Mouse (Mus musculus) CD4-positive, CD25-positive, alpha-beta regulatory T cell, adult 2 months (primary cell): ENCODE data around the gene Lrrc4b.

Experiments
- DNase-seq: peaks from one replicate; pipeline ENCODE4 v3.0.0-alpha.2; 2012; ENCODE audit warnings: low read depth, low spot score

Gene Lrrc4b

GRCm38 (mm10) chr7:44436267-44436666, 7.4 kb downstream of the Lrrc4b start:
- DNase-seq = peak; percentile 18

DNA sequence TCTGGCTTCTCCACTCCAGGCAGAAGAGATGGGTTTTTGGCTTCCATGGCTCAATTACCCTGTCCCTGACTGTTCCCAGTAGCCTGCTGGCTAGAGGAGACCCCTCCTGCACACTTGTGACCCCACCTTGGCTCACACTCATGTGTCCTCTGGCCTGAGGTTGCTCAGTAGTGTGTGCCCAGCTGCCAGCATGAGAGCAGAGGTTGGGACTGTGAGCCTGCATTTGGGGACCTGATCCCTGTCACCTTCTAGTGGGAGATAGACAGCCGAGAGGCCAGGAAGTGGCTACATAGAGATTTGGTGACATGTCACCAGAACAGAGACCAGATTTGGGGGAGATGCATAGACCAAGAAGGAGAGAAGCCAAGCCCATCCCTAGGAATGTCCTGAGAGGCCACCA, 8.4 kb downstream of the Lrrc4b start:
- no peak for DNase-seq

- DNase-seq = no peak
Measured at GRCm38 (mm10) chr7:44437933-44438332, 9.1 kb downstream of the Lrrc4b start.

DNA sequence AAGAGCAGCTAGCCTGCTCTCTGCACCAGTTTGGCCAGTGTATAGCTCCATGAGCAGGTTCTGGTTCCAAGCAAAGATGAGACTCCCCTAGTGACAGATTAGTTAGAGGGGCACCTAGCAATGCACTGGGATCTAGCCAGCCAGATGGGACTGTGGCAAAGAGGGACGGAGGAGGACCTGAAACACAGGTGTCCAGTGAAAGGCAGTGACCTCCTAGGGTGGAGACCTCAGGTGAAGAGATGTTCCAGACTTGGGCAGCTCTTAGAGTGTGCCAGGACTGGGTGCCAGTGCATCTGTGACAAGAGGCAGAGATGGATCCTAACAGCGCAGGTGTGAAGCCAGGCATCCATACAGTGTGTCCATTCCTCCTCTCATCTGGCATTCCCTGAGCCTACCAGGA, 10.9 kb downstream of the Lrrc4b start:
- no peak for DNase-seq

DNA sequence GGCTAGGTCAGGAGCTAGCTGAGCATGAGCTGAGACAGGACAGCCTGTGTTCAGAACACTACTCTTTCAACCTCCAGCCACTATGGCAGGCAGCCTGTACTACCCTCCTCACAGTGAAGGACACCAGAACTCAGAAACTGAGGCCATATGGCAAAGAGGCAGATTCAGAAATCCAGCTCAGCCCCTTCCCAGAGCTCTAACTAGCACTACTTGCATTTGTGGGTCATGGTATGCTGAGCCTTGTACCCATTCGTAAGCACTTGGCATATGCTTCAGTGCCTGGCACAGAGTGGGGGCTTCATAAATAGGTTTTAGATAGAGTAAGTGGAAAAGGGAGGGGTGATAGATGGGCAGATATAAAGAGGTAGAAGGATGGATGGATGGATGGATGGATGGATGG, 11.7 kb downstream of the Lrrc4b start:
- no peak for DNase-seq

- no peak for DNase-seq
Measured at GRCm38 (mm10) chr7:44441180-44441579, 12.4 kb downstream of the Lrrc4b start.

DNA sequence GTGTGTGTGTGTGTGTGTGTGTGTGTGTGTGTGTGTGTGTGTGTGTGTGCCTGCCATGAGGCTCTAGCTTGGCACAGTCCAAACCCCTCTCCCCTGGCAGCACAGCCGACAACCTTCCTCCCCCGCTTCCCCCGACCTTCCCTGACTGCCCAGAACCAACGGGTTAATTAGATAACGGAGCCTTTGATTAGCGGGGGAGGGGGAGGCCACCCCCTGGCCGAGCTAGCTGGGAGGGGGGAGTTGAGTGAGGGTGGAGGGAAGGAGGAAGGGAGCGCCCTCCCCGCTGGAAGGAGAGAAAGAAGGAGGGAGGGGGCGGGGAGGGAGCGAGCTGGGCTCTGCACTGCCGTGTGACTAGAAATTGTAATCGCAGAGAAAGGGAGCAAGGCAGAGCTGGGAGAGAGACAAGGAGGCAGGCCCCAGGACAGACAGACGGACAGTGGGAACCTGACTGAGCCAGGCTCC, 12.9 kb downstream of the Lrrc4b start:
- no peak for DNase-seq

- DNase-seq = no peak
Measured at GRCm38 (mm10) chr7:44442407-44442821, 13.6 kb downstream of the Lrrc4b start.

GRCm38 (mm10) chr7:44443268-44444173, 14.7 kb downstream of the Lrrc4b start:
- no peak for DNase-seq

DNA sequence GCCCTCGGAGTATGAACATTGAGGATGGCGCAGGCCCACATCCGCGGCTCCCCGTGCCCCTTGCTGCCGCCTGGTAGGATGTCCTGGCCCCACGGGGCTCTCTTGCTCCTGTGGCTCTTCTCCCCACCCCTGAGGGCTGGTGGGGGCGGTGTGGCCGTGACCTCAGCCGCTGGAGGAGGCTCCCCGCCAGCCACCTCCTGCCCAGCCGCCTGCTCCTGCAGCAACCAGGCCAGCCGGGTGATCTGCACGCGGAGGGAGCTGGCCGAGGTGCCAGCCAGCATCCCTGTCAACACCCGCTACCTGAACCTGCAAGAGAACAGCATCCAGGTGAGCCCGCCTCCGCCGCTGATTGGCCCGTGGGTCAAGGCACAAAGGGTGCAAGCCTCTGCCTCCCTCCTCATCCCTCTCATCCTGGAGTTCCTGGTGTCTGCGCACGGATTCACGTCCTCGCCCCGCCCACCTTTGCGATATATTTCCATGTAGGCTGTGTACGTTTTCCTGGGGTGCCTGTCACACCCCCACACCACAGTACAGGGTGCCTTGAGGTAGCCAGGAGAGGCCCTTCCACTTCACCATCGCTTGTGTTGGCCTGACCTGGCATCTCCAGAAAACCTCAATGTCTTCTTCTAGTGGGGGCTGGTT, 16.2 kb downstream of the Lrrc4b start:
- no peak for DNase-seq

DNA sequence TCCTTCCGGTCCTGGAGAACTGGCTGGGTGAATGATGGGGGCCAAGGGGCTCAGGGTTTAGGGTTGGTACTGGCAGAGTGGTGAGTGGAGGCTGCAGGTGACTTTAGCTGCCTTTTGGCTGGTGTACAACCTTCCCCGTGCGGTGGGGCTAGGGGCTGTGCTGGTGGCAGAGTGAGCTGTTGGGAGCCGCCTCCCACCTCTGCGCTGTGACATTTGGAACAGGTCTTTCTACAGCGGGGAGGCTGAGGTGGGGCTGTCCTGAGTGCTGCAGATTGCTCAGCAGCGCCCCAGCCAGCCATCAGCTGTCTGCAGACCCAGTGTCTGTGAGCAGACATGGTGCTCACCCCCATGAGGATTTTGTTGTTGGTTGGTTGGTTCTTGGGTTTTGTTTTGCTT, 16.7 kb downstream of the Lrrc4b start:
- no peak for DNase-seq

DNA sequence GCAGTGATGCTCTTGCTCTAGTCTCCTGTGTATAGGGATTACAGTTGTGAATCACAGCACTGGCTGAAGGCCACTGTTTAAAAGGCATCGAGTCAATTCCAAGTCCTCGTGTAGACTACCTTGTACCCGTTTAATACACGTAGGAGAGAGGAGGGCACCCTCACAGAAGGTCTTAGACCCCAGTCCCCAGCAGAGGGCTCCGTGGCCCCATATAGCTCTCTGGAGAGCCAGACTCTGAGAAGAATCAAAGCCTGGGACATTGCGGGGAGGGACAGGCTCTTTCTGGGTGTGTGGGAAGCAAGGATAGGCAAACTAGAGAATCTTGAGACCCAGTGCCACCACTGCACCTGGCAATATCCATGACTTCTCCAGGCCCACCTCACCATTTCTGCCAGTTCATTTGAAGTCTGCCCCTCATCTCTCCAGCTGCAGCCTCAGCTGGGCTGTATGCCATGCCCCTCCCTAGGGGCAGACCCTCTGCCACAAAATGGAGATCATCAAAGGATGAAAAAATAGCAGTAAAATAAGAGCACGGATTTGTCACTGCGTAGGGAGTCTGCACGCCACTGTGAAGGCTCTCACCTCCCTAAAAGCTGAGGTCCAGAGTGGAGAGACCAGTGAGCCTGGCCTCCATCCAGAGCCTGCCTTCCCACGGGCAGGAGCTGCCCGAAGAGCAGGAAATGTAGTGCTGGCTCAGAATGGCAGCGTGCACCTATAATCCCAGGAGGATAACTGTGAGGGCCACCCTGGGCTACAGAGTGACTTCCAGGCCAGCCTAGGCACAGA, 17.4 kb downstream of the Lrrc4b start:
- no peak for DNase-seq

GRCm38 (mm10) chr7:44453256-44453655, 24.4 kb downstream of the Lrrc4b start:
- DNase-seq = no peak

- DNase-seq = no peak
Measured at GRCm38 (mm10) chr7:44456302-44456701, 27.5 kb downstream of the Lrrc4b start.

DNA sequence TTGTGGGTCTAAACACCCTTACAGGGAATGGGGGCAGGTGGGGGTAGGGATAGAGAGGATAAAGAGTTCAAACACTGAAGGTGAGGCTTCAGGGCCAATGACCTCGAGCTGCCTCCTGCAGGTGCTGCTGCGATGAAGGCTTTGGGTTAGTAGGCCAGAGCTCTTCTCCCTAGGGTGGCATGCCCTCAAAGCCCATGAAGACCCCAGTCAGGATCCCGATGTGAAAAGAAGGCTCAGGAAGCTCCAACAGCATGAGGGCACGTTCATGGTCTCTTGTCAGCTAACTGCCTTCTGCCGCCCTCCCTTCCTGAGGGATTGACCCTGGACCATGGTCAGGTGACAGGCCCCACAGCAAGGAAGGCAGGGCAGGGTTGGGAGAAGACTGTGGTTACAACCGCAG, 31.2 kb downstream of the Lrrc4b start:
- no peak for DNase-seq

DNA sequence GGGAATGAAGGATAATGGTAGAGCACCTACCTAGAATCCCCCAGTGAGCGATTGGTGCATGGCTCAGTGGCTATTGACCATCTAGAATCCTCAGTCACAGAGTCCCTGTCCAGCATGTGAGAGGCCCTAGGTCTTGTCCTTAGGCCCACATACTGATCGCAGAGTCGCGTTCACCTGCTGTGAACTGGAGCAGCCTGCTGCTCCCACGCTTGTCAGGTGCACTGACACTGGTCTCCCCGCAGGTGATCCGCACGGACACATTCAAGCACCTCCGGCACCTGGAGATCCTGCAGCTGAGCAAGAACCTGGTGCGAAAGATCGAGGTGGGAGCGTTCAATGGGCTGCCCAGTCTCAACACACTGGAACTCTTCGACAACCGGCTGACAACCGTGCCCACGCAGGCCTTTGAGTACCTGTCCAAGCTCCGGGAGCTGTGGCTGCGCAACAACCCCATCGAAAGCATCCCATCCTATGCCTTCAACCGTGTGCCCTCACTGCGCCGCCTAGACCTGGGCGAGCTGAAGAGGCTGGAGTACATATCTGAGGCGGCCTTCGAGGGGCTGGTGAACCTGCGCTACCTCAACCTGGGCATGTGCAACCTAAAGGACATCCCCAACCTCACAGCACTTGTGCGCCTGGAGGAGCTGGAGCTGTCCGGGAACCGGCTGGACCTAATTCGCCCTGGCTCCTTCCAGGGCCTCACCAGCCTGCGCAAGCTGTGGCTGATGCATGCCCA, 32.1 kb downstream of the Lrrc4b start:
- DNase-seq = no peak

- DNase-seq = no peak
Measured at GRCm38 (mm10) chr7:44461503-44462217, 32.8 kb downstream of the Lrrc4b start.

DNA sequence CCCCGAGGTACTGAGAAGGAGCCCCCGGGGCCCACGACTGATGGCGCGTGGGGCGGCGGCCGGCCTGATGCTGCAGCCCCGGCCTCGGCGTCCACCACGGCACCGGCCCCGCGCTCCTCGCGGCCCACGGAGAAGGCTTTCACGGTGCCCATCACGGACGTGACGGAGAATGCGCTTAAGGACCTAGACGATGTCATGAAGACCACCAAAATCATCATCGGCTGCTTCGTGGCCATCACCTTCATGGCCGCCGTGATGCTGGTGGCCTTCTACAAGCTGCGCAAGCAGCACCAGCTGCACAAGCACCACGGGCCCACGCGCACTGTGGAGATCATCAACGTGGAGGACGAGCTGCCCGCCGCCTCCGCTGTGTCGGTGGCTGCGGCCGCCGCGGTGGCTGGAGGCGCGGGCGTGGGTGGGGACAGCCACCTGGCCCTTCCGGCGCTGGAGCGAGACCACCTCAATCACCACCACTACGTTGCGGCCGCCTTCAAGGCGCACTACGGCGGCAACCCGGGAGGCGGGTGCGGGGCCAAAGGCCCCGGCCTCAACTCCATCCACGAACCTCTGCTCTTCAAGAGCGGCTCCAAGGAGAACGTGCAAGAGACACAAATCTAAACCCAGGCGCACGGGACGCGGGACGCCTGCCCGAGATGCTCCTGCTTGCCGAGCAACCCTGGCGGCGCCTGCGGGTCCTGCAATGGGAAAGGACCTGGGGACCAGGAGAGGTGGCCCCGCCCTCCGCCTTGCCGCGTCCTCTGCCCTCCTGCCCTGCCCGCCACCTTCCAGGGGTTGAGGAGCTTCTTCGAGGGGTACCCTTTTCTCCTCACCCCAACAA, 33.6 kb downstream of the Lrrc4b start:
- peak; percentile 46 for DNase-seq

DNA sequence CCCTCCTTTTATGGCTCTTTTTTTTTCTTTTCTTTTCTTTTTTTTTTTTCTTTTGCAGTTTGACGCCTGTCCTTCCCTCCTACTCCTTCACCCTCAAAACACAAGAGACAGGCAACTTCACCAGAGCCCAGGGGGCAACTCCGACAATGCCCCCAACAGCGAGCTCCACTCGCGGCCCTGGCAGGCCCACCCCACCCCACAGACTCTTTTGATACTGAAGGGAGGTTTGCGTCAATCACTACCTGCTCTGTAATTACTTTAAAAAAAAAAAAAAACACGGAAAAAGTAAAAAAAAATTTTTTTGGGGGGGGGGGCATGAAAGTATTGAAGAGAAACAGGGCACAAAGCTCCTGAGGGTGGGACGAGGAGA, 34.2 kb downstream of the Lrrc4b start:
- DNase-seq = no peak
